Mouse (Mus musculus) cerebellum, adult 2 months (tissue): ENCODE data around the gene F9.

Source experiments
- CTCF ChIP-seq: fragments of 200-500 bp; IDR thresholded peaks from 2 replicates; pipeline ENCODE4 v1.5.1; 2011; ENCODE audit warnings: low read depth, mild to moderate bottlenecking, control low read depth, low read length, moderate library complexity, borderline replicate concordance; ENCODE audit not compliant: insufficient read depth
- POLR2A ChIP-seq: fragments of 200-500 bp; IDR thresholded peaks from 2 replicates; pipeline ENCODE4 v1.6.1; 2011; ENCODE audit warnings: low read length, control low read depth, borderline replicate concordance; ENCODE audit not compliant: insufficient read depth

DNA sequence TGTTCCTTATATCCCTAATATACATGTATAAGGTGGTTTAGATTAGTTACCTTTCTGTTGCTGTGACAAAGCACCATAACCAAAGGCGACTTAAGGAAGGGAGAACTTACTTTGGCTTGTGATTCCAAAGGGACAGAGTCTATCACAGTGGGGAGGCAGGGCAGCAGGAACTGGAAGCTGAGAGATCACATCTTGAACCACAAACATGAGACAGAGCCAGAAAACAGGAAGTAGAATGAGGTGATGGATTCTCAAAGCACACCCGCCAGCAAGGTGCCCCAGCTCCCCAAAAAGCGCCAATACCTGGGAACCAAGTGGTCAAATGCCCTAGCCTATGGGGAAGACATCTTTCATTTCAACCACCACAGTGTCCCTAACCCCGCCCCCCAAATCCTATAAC lies 21.7 kb downstream of the F9 start:
- TF ChIP-seq CTCF, result no peak
- no peak for TF ChIP-seq POLR2A
